Mouse (Mus musculus) hindbrain, postnatal 0 days (tissue): ENCODE data around the gene Foxa1. TPM values are rescaled to one million over a fixed set of nuclear protein-coding genes. Genes with fewer than 3 reads are reported as not detected.

Experiments
- ATAC-seq: fragments of 200-750 bp; cut with Nextera tagmentation; 2 replicates; pipeline ENCODE4 v1.8.0; 2017; ENCODE audit warnings: mild to moderate bottlenecking, moderate TSS enrichment, moderate library complexity
- DNase-seq: peaks from one replicate; pipeline ENCODE4 v3.0.0-alpha.2; 2015; ENCODE audit warnings: low spot score
- H3K27ac ChIP-seq: fragments of 300-500 bp; sonication (generic); 2 replicates; pipeline ENCODE4 v1.5.1; 2014; ENCODE audit warnings: mild to moderate bottlenecking
- H3K27me3 ChIP-seq: fragments of 300-500 bp; sonication (generic); 2 replicates; pipeline ENCODE4 v1.6.1; 2014; ENCODE audit warnings: low read length, mixed read lengths; ENCODE audit not compliant: insufficient read depth
- H3K36me3 ChIP-seq: fragments of 300-500 bp; sonication (generic); 2 replicates; pipeline ENCODE4 v1.6.1; 2014; ENCODE audit warnings: low read length, mixed read lengths; ENCODE audit not compliant: insufficient read depth
- H3K4me1 ChIP-seq: fragments of 300-500 bp; sonication (generic); 2 replicates; pipeline ENCODE4 v1.6.1; 2014; ENCODE audit warnings: antibody characterized with exemption, low read length, mixed read lengths; ENCODE audit not compliant: insufficient read depth
- H3K4me2 ChIP-seq: fragments of 300-500 bp; sonication (generic); 2 replicates; pipeline ENCODE4 v1.6.1; 2014; ENCODE audit warnings: low read depth, mild to moderate bottlenecking, low read length, moderate library complexity, mixed read lengths
- H3K4me3 ChIP-seq: fragments of 300-500 bp; sonication (generic); 2 replicates; pipeline ENCODE4 v1.5.1; 2014; ENCODE audit warnings: low read length
- H3K9ac ChIP-seq: fragments of 300-500 bp; sonication (generic); replicated peaks from 2 replicates; pipeline ENCODE4 v1.6.1; 2014; ENCODE audit warnings: mild to moderate bottlenecking, low read length, moderate library complexity, mixed read lengths
- H3K9me3 ChIP-seq: fragments of 300-500 bp; sonication (generic); 2 replicates; pipeline ENCODE4 v1.6.1; 2016; ENCODE audit warnings: low read length, mixed read lengths
- CTCF ChIP-seq: IDR thresholded peaks from 2 replicates; pipeline ENCODE4 v1.5.1; 2016; ENCODE audit warnings: antibody characterized with exemption, control low read depth, low read depth
- WGBS: fragments of 180-500 bp; shearing (Covaris S2); extraction: QIAGEN DNeasy Blood & Tissue Kit; methylation state at CpG from one replicate; pipeline ENCODE4 v1.1.7; 2014; 5-methylcytosine and 5-hydroxymethylcytosine counted together
- polyA plus RNA-seq: library from polyadenylated mRNA; unstranded; fragments of >200 nt; fragmentation: Nextera tagmentation; extraction: Ambion mirVana; gene quantifications from 2 replicates; pipeline ENCODE4 v1.2.1, GENCODE M21; 2015
- total RNA-seq: library from RNA; depleted of rRNA; stranded (reverse); fragments of >200 nt; gene quantifications from 2 replicates; pipeline ENCODE4 v1.2.3, GENCODE M21; 2014

The Foxa1 gene
- total and polyA plus RNA-seq, 2 experiments from 2014 or later: 0.20 to 0.73 TPM

GRCm38 (mm10) chr12:57552286-57552685 lies 5.6 kb upstream of the Foxa1 start:
- H3K36me3 ChIP-seq: no peaks in the 10 kb centered on the region
- no peak overlapping the region for H3K4me3 ChIP-seq
- no peak overlapping the region for H3K27ac ChIP-seq
- TF ChIP-seq CTCF: no peak
- no peaks in the 10 kb centered on the region for H3K9me3 ChIP-seq
- H3K4me2 ChIP-seq: no peak overlapping the region
- H3K27me3 ChIP-seq: peaks cover 77% of the 10 kb centered on the region
- DNase-seq (no peak), ATAC-seq (no peak)
- no peak overlapping the region for H3K9ac ChIP-seq
- no peaks in the 10 kb centered on the region for H3K4me1 ChIP-seq
- WGBS: 12% methylated on average over 3 of the region's 3 CpGs

- no peak overlapping the region for H3K9ac ChIP-seq
- H3K9me3 ChIP-seq: no peaks in the 10 kb centered on the region
- DNase-seq (no peak), ATAC-seq (no peak)
- WGBS: 2% methylated on average over 8 of the region's 8 CpGs
- H3K4me3 ChIP-seq: no peak overlapping the region
- TF ChIP-seq CTCF: no peak
- 0 out of 2 replicates have a peak, but pooled peaks cover 2% of the 10 kb centered on the region for H3K4me1 ChIP-seq
- H3K27me3 ChIP-seq: peaks cover 89% of the 10 kb centered on the region
- H3K27ac ChIP-seq: no peak overlapping the region
- H3K36me3 ChIP-seq: no peaks in the 10 kb centered on the region
- H3K4me2 ChIP-seq: no peak overlapping the region
Observed at GRCm38 (mm10) chr12:57550881-57551280, 4.2 kb upstream of the Foxa1 start.

- H3K4me1 ChIP-seq: 0 out of 2 replicates have a peak, but pooled peaks cover 7% of the 10 kb centered on the region
- H3K4me3 ChIP-seq: no peak overlapping the region
- peaks cover 95% of the 10 kb centered on the region for H3K27me3 ChIP-seq
- TF ChIP-seq CTCF: no peak
- H3K9ac ChIP-seq: no peak overlapping the region
- ATAC-seq: no peak
- H3K36me3 ChIP-seq: no peaks in the 10 kb centered on the region
- H3K27ac ChIP-seq: no peak overlapping the region
- 1% methylated on average over 31 of the region's 31 CpGs for WGBS
- DNase-seq: no peak
- H3K9me3 ChIP-seq: no peaks in the 10 kb centered on the region
- no peak overlapping the region for H3K4me2 ChIP-seq
Observed at GRCm38 (mm10) chr12:57550181-57550808, 3.6 kb upstream of the Foxa1 start.

GRCm38 (mm10) chr12:57549667-57550160 lies 3.0 kb upstream of the Foxa1 start:
- 0 out of 2 replicates have a peak, but pooled peaks cover 7% of the 10 kb centered on the region for H3K4me1 ChIP-seq
- no peak for TF ChIP-seq CTCF
- WGBS: 4% methylated on average over 15 of the region's 15 CpGs
- no peak overlapping the region for H3K27ac ChIP-seq
- DNase-seq (no peak), ATAC-seq (no peak)
- no peaks in the 10 kb centered on the region for H3K9me3 ChIP-seq
- no peaks in the 10 kb centered on the region for H3K36me3 ChIP-seq
- no peak overlapping the region for H3K4me3 ChIP-seq
- H3K4me2 ChIP-seq: no peak overlapping the region
- H3K27me3 ChIP-seq: peaks cover 97% of the 10 kb centered on the region
- H3K9ac ChIP-seq: no peak overlapping the region

GRCm38 (mm10) chr12:57548981-57549666 lies 2.4 kb upstream of the Foxa1 start:
- no peaks in the 10 kb centered on the region for H3K9me3 ChIP-seq
- 2% methylated on average over 25 of the region's 25 CpGs for WGBS
- no peak overlapping the region for H3K9ac ChIP-seq
- no peaks in the 10 kb centered on the region for H3K36me3 ChIP-seq
- no peak overlapping the region for H3K4me3 ChIP-seq
- ATAC-seq (no peak), DNase-seq (no peak)
- 0 out of 2 replicates have a peak, but pooled peaks cover 7% of the 10 kb centered on the region for H3K4me1 ChIP-seq
- no peak overlapping the region for H3K27ac ChIP-seq
- TF ChIP-seq CTCF: no peak
- H3K27me3 ChIP-seq: peaks cover 97% of the 10 kb centered on the region
- no peak overlapping the region for H3K4me2 ChIP-seq

GRCm38 (mm10) chr12:57548352-57548980 lies 1.8 kb upstream of the Foxa1 start:
- TF ChIP-seq CTCF: peak; percentile 58
- Histone ChIP-seq H3K27ac (no peak overlapping the region), H3K9me3 (no peaks in the 10 kb centered on the region), H3K27me3 (peaks cover 96% of the 10 kb centered on the region), H3K36me3 (no peaks in the 10 kb centered on the region), H3K4me3 (no peak overlapping the region), H3K4me1 (0 out of 2 replicates have a peak, but pooled peaks cover 7% of the 10 kb centered on the region), H3K9ac (no peak overlapping the region), H3K4me2 (no peak overlapping the region)
- ATAC-seq (peak; percentile 36; the same call in 1 of the 2 replicates), DNase-seq (no peak)
- WGBS: 1% methylated on average over 20 of the region's 20 CpGs
